Mouse (Mus musculus) right cerebral cortex, postnatal 14 days (tissue): ENCODE measurements around the gene Flywch1.
A peak's percentile ranks its signal among the peaks of the same experiment; 100 is the strongest.

Experiments used
- DNase-seq: peaks from one replicate; pipeline ENCODE4 v3.0.0; 2022

The Flywch1 gene

GRCm38 (mm10) chr17:23771284-23772218 lies at the start of gene Flywch1:
Gene Flywch1 (minus strand): TSS chr17:23771602.
- DNase-seq: peak; percentile 99

- DNase-seq: no peak
Measured at GRCm38 (mm10) chr17:23820731-23821130, 49.3 kb upstream of the Flywch1 start.

- no peak for DNase-seq
Measured at GRCm38 (mm10) chr17:23819235-23819634, 47.8 kb upstream of the Flywch1 start.

- DNase-seq: no peak
Measured at GRCm38 (mm10) chr17:23818579-23818978, 47.2 kb upstream of the Flywch1 start.

- no peak for DNase-seq
Measured at GRCm38 (mm10) chr17:23815641-23816040, 44.2 kb upstream of the Flywch1 start.

- DNase-seq: no peak
Measured at GRCm38 (mm10) chr17:23807918-23808317, 36.5 kb upstream of the Flywch1 start.

GRCm38 (mm10) chr17:23806867-23807266 lies 35.5 kb upstream of the Flywch1 start:
- no peak for DNase-seq

- DNase-seq: no peak
Measured at GRCm38 (mm10) chr17:23804426-23805085, 33.2 kb upstream of the Flywch1 start.

GRCm38 (mm10) chr17:23803366-23804041 lies 32.1 kb upstream of the Flywch1 start:
- DNase-seq: peak; percentile 90

GRCm38 (mm10) chr17:23802746-23803365 lies 31.5 kb upstream of the Flywch1 start:
- DNase-seq: peak; percentile 96

GRCm38 (mm10) chr17:23801627-23802026 lies 30.2 kb upstream of the Flywch1 start:
- no peak for DNase-seq

- no peak for DNase-seq
Measured at GRCm38 (mm10) chr17:23797316-23797715, 25.9 kb upstream of the Flywch1 start.

GRCm38 (mm10) chr17:23795323-23795722 lies 23.9 kb upstream of the Flywch1 start:
- DNase-seq: no peak

GRCm38 (mm10) chr17:23791079-23791357 lies 19.6 kb upstream of the Flywch1 start:
- no peak for DNase-seq

GRCm38 (mm10) chr17:23790269-23791078 lies 19.1 kb upstream of the Flywch1 start, which contains the start of gene Srrm2:
Gene Srrm2 (plus strand): TSS chr17:23790532.
- peak; percentile 57 for DNase-seq

- no peak for DNase-seq
Measured at GRCm38 (mm10) chr17:23789749-23790268, 18.4 kb upstream of the Flywch1 start.

GRCm38 (mm10) chr17:23788973-23789372 lies 17.6 kb upstream of the Flywch1 start:
- DNase-seq: no peak

GRCm38 (mm10) chr17:23786510-23786931 lies 15.1 kb upstream of the Flywch1 start:
- DNase-seq: no peak

- DNase-seq: peak; percentile 84
Measured at GRCm38 (mm10) chr17:23785561-23786471, 14.4 kb upstream of the Flywch1 start, which contains the start of gene Flywch2. Gene Flywch2 (minus strand): TSS chr17:23786081.

- no peak for DNase-seq
Measured at GRCm38 (mm10) chr17:23783352-23783751, 11.9 kb upstream of the Flywch1 start.

- no peak for DNase-seq
Measured at GRCm38 (mm10) chr17:23778447-23778846, 7.0 kb upstream of the Flywch1 start.
